Mouse (Mus musculus): ENCODE measurements around the gene 4930467E23Rik. TPM values are rescaled to one million over a fixed set of nuclear protein-coding genes. Genes with fewer than 3 reads are reported as not detected.

Gene 4930467E23Rik
- 0.05 TPM in 1 of 2 replicates, not detected in the other for polyA plus RNA-seq (2021; fragmentation: Nextera tagmentation)
- long read RNA-seq, experiment 1, partial matches to known transcripts, result 0 of 1 reads
- long read RNA-seq, experiment 1, other reads (novel, unspliced or antisense), result 1 of 1 reads
- long read RNA-seq, experiment 2, result 0 reads

GRCm38 (mm10) chr8:19729276-19729675 lies at the start of gene 4930467E23Rik:
TSS of gene 4930467E23Rik (plus strand) at chr8:19729576.

Other genes starting within 250 kb of the 4930467E23Rik start
- not detected in 2 replicates for gene Defb7, start 234.5 kb upstream of the 4930467E23Rik start, polyA plus RNA-seq (2021; fragmentation: Nextera tagmentation)
- gene Gm31371, start 173.8 kb downstream of the 4930467E23Rik start, polyA plus RNA-seq (2021; fragmentation: Nextera tagmentation), result not detected in 2 replicates

Measured in left cerebral cortex, adult 6 months (tissue).